Mouse (Mus musculus) regulatory T cell (primary cell): Measurements from ENCODE around the gene Trp53tg5.

Experiments
- in situ Hi-C: fragments of 300-600 bp; cut with MboI, MseI; formaldehyde crosslinking; loops from one replicate; pipeline ENCODE4 v1.15.1; 2025; ENCODE audit warnings: high pct_unique_total_duplicates

Trp53tg5 gene

GRCm38 (mm10) chr2:164496331-164496730 lies 22.8 kb upstream of the Trp53tg5 start:
- in situ Hi-C loops, result no loop called here

- in situ Hi-C loops, result no loop called here
Observed at GRCm38 (mm10) chr2:164494126-164494525, 20.6 kb upstream of the Trp53tg5 start.

GRCm38 (mm10) chr2:164487812-164488211 lies 14.3 kb upstream of the Trp53tg5 start:
- in situ Hi-C loops, result no loop called here

- in situ Hi-C loops, result no loop called here
Observed at GRCm38 (mm10) chr2:164487115-164487527, 13.6 kb upstream of the Trp53tg5 start.

GRCm38 (mm10) chr2:164486258-164487114 lies 13.0 kb upstream of the Trp53tg5 start:
- in situ Hi-C loops, result no loop called here

GRCm38 (mm10) chr2:164485681-164486257 lies 12.2 kb upstream of the Trp53tg5 start, which contains the start of gene Dbndd2:
Dbndd2 (plus strand) TSS chr2:164486106.
- in situ Hi-C loops, result no loop called here

GRCm38 (mm10) chr2:164470254-164470653 lies 3.3 kb downstream of the Trp53tg5 start:
- in situ Hi-C loops, result no loop called here

- in situ Hi-C loops, result no loop called here
Observed at GRCm38 (mm10) chr2:164466787-164467186, 6.7 kb downstream of the Trp53tg5 start.

- in situ Hi-C loops, result no loop called here
Observed at GRCm38 (mm10) chr2:164465161-164465560, 8.4 kb downstream of the Trp53tg5 start.

- in situ Hi-C loops, result no loop called here
Observed at GRCm38 (mm10) chr2:164460745-164461551, 12.6 kb downstream of the Trp53tg5 start, which contains the start of gene Gm20458. Gm20458 (plus strand) TSS chr2:164460967.

GRCm38 (mm10) chr2:164458535-164458934 lies 15.0 kb downstream of the Trp53tg5 start:
- in situ Hi-C loops, result no loop called here

- in situ Hi-C loops, result no loop called here
Observed at GRCm38 (mm10) chr2:164457942-164458341, 15.6 kb downstream of the Trp53tg5 start.

- in situ Hi-C loops, result no loop called here
Observed at GRCm38 (mm10) chr2:164456864-164457300, 16.6 kb downstream of the Trp53tg5 start, which contains the start of gene Sys1. Sys1 (plus strand) TSS chr2:164456964.

- in situ Hi-C loops, result no loop called here
Observed at GRCm38 (mm10) chr2:164456413-164456812, 17.1 kb downstream of the Trp53tg5 start.

GRCm38 (mm10) chr2:164455421-164456190 lies 17.9 kb downstream of the Trp53tg5 start:
- in situ Hi-C loops, result no loop called here

- in situ Hi-C loops, result no loop called here
Observed at GRCm38 (mm10) chr2:164454846-164455245, 18.7 kb downstream of the Trp53tg5 start.

GRCm38 (mm10) chr2:164453887-164454500 lies 19.5 kb downstream of the Trp53tg5 start:
- in situ Hi-C loops, result no loop called here

- in situ Hi-C loops, result no loop called here
Observed at GRCm38 (mm10) chr2:164453047-164453757, 20.3 kb downstream of the Trp53tg5 start.

- in situ Hi-C loops, result no loop called here
Observed at GRCm38 (mm10) chr2:164452000-164452676, 21.4 kb downstream of the Trp53tg5 start.
